Mouse (Mus musculus) liver, adult 2 months (tissue): Measurements from ENCODE around the gene Abhd17b.

ENCODE experiments used
- CTCF ChIP-seq: fragments of 200-500 bp; IDR thresholded peaks from 2 replicates; pipeline ENCODE4 v1.5.1; 2011; ENCODE audit warnings: low read depth, low read length, control low read depth
- POLR2A ChIP-seq: fragments of 200-500 bp; IDR thresholded peaks from 2 replicates; pipeline ENCODE4 v1.6.1; 2011; ENCODE audit warnings: low read length, control low read depth; ENCODE audit not compliant: insufficient read depth; ENCODE audit errors: extremely low read depth

DNA sequence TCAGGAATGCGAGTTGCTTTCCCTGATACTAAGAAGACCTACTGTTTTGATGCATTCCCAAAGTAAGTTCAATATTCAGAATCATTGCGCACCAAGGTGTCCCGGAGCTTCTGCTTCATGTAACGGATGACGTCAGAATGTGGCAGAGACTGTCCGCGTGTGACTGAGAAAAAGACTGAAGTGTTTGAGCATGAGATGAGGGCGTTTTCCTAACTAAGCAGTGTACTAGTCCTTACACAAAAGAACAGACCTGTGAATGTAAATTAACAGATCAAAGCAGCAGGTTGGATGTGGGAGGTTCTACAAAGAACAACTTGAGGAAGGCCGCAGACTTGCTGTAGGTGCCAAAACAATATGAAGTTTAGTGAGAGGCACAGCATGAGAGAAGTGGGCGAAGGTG, 28.0 kb downstream of the Abhd17b start:
- TF ChIP-seq CTCF (no peak), POLR2A (no peak)
